17 mouse cellular contexts compared by ENCODE assay signal in the genomic region with DNA sequence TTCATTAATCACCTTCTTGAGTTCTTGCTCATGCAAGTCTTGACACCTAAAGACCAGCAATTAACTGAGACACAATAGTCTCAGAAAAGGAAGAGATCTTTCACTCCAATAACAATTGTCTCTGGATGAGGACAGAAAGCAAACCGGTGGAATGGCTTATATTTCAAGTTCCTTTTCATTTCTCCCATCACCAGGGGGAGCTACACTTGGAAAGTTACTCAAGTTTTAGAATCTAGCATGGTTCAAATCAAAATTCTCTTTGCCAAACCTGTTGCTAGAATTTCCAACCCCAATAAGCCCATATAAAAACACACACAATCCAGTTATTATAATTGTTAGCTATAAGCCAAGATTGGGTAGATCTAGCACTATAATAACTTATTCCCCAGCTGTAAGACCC. TPM values are rescaled to one million over a fixed set of nuclear protein-coding genes. Genes with fewer than 3 reads are reported as not detected.
DNase-seq lines count a peak whose midpoint lies in the region; ATAC-seq and TF ChIP-seq lines count a peak whose summit lies in the region.
"Had no signal": no experiment of that assay in that cellular context is flagged by ENCODE, and none has a peak within 500 bp of the region (broad histone marks: within the 10 kb centered on the region; RNA-seq: fewer than 3 reads in every experiment).

No protein-coding gene starts in this region.

- TF ChIP-seq CTCF in stomach, postnatal 0 days (IDR thresholded peaks at IDR 0.05; ENCODE audit: low read depth) = peak; percentile 53

- H3K4me2 ChIP-seq in stomach, postnatal 0 days (replicated peaks; ENCODE audit: low read depth) = no peak overlapping the region
- H3K4me2 ChIP-seq: hindbrain, embryonic 15.5 days; midbrain, embryonic 11.5 days had no signal

- no peak overlapping the region for H3K27ac ChIP-seq in stomach, postnatal 0 days (replicated peaks)
- H3K27ac ChIP-seq: hindbrain, embryonic 15.5 days had no signal

- H3K4me1 ChIP-seq in stomach, postnatal 0 days (replicated peaks; ENCODE audit: control insufficient read depth, insufficient read depth) = no peaks in the 10 kb centered on the region
- H3K4me1 ChIP-seq: hindbrain, embryonic 15.5 days had no signal

- ATAC-seq in CD4-positive, CD25-positive, alpha-beta regulatory T cell, adult 4 months = no peak
- ATAC-seq in stomach, postnatal 0 days (ENCODE audit: low FRiP score, low TSS enrichment) = no peak
- ATAC-seq: forebrain, embryonic 16.5 days had no signal

- 22% methylated on average over 1 of the region's 1 CpGs for WGBS in stomach, postnatal 0 days

- no peak for TF ChIP-seq EP300 in stomach, postnatal 0 days (optimal IDR thresholded peaks at IDR 0.05)

- DNase-seq in CD4-positive, CD25-positive, alpha-beta regulatory T cell, adult 2 months (ENCODE audit: low read depth, low spot score) = peak; percentile 7
- DNase-seq in kidney, adult 9 months = peak; percentile 30
- DNase-seq in kidney, adult 11 months = no peak
- DNase-seq in lung, postnatal 36 days = peak; percentile 34
- no peak for DNase-seq in lung, postnatal 14 days
- no peak for DNase-seq in stomach, postnatal 0 days (ENCODE audit: low spot score)
- no peak for DNase-seq in testis, postnatal 14 days (ENCODE audit: low spot score)
- DNase-seq: adrenal gland, postnatal 14 days; cerebellum, adult 2 months; heart, postnatal 10 days; thymus, adult 18-20 months had no signal

- H3K27me3 ChIP-seq in stomach, postnatal 0 days (ENCODE audit: control insufficient read depth, insufficient read depth, low read length) = no peaks in the 10 kb centered on the region
- H3K27me3 ChIP-seq: hindbrain, embryonic 15.5 days had no signal

- no peaks in the 10 kb centered on the region for H3K9me3 ChIP-seq in stomach, postnatal 0 days (ENCODE audit: control insufficient read depth, low read length)
- H3K9me3 ChIP-seq: G1E; hindbrain, embryonic 15.5 days had no signal

- H3K4me3 ChIP-seq in stomach, postnatal 0 days (ENCODE audit: low read depth, low read length) = no peak overlapping the region
- H3K4me3 ChIP-seq: erythroblast, embryonic 14.5 days; hindbrain, embryonic 15.5 days had no signal

- no peaks in the 10 kb centered on the region for H3K36me3 ChIP-seq in stomach, postnatal 0 days (ENCODE audit: control insufficient read depth, insufficient read depth, low read length)
- H3K36me3 ChIP-seq: G1E; hindbrain, embryonic 15.5 days had no signal

- H3K9ac ChIP-seq in stomach, postnatal 0 days (ENCODE audit: low read length) = no peak overlapping the region
- H3K9ac ChIP-seq: hindbrain, embryonic 15.5 days had no signal

RNA-seq across cellular contexts. Expression of gene Ing3, which starts 25.2 kb away (rescaled TPM):
- 100 to 1,000 TPM in 1 of 2 experiments, 10 to 100 TPM in 1; 74.7 to 101 TPM for polyA plus RNA-seq in CD4-positive, CD25-positive, alpha-beta regulatory T cell, adult 4 months (2017; shearing (Covaris generic))
- 19.8 and 21.2 TPM in 2 replicates for polyA plus RNA-seq in stomach, postnatal 0 days (2015; fragmentation: Nextera tagmentation; extraction: Ambion mirVana)

Comparison
In these comparisons a context has a peak if more than half of its experiments do, and no peak if none do; other contexts are left out.
1. DNase-seq: peak in CD4-positive, CD25-positive, alpha-beta regulatory T cell, adult 2 months (single experiment), kidney, adult 9 months (single experiment) and lung, postnatal 36 days (single experiment); none in kidney, adult 11 months (single experiment), lung, postnatal 14 days (single experiment), stomach, postnatal 0 days (single experiment) and testis, postnatal 14 days (single experiment).